31 mouse cellular contexts compared by ENCODE assay signal in genomic region chr19:44257377-44257966, GRCm38 (mm10). TPM values are rescaled to one million over a fixed set of nuclear protein-coding genes. Genes with fewer than 3 reads are reported as not detected.
"Had no signal": no experiment of that assay in that cellular context is flagged by ENCODE, and none has a peak within 500 bp of the region (broad histone marks: within the 10 kb centered on the region; RNA-seq: fewer than 3 reads in every experiment).

No protein-coding gene starts in this region.

- H3K27me3 ChIP-seq: heart, embryonic 12.5 days; hindbrain, embryonic 12.5 days; intestine, embryonic 15.5 days; limb, embryonic 13.5 days; limb, embryonic 15.5 days had no signal

- ATAC-seq: hindbrain, embryonic 16.5 days; intestine, embryonic 15.5 days; intestine, postnatal 0 days; liver, embryonic 12.5 days had no signal

- H3K27ac ChIP-seq: gastrocnemius, adult 2 months; heart, embryonic 10.5 days; hindbrain, embryonic 10.5 days; hindbrain, embryonic 12.5 days; hindbrain, embryonic 14.5 days; intestine, embryonic 15.5 days; kidney, postnatal 0 days; layer of hippocampus, adult 2 months; limb, embryonic 13.5 days; limb, embryonic 15.5 days; liver, embryonic 12.5 days; liver, embryonic 14.5 days had no signal

- DNase-seq: gastrocnemius, adult 2 months; gastrocnemius, postnatal 10 days; gastrocnemius, postnatal 25 days; heart, adult 18-20 months; heart, postnatal 10 days; heart, postnatal 4 days; kidney, adult 18-20 months; kidney, adult 8-10 months; kidney, postnatal 25 days; kidney, postnatal 4 days; layer of hippocampus, postnatal 36 days; left cerebral cortex, postnatal 4 days had no signal

- H3K4me1 ChIP-seq: heart, embryonic 10.5 days; heart, embryonic 12.5 days; hindbrain, embryonic 12.5 days; intestine, embryonic 15.5 days; limb, embryonic 15.5 days had no signal

- H3K4me3 ChIP-seq: gastrocnemius, adult 2 months; heart, embryonic 10.5 days; heart, embryonic 12.5 days; hindbrain, embryonic 10.5 days; hindbrain, embryonic 12.5 days; intestine, embryonic 15.5 days; layer of hippocampus, adult 2 months; limb, embryonic 13.5 days; limb, embryonic 15.5 days; liver, embryonic 12.5 days had no signal

- H3K36me3 ChIP-seq: heart, embryonic 10.5 days; heart, embryonic 12.5 days; hindbrain, embryonic 10.5 days; hindbrain, embryonic 12.5 days; intestine, embryonic 15.5 days; limb, embryonic 13.5 days; limb, embryonic 15.5 days; liver, embryonic 12.5 days had no signal

- H3K4me2 ChIP-seq: heart, embryonic 12.5 days; hindbrain, embryonic 12.5 days; hindbrain, embryonic 14.5 days; intestine, embryonic 15.5 days; limb, embryonic 13.5 days; limb, embryonic 15.5 days; liver, embryonic 12.5 days had no signal

- H3K9me3 ChIP-seq: heart, embryonic 10.5 days; heart, embryonic 12.5 days; hindbrain, embryonic 10.5 days; hindbrain, embryonic 12.5 days; intestine, embryonic 15.5 days; limb, embryonic 13.5 days; limb, embryonic 15.5 days; liver, embryonic 12.5 days had no signal

- H3K9ac ChIP-seq: heart, embryonic 12.5 days; hindbrain, embryonic 12.5 days; hindbrain, embryonic 14.5 days; intestine, embryonic 15.5 days; limb, embryonic 13.5 days; limb, embryonic 15.5 days; liver, embryonic 12.5 days; liver, embryonic 14.5 days had no signal

RNA-seq across cellular contexts. Expression of gene Scd3, which starts 54.4 kb away (rescaled TPM):
- total RNA-seq: gastrocnemius, adult 2 months; gastrocnemius, postnatal 10 days; gastrocnemius, postnatal 25 days; gastrocnemius, postnatal 4 days; granulocyte monocyte progenitor cell, adult 5-6 weeks; heart, adult 18-20 months; heart, postnatal 25 days; heart, postnatal 4 days; liver, adult 2 months had no signal
- polyA plus RNA-seq: heart, embryonic 12.5 days; intestine, postnatal 0 days; limb, embryonic 13.5 days; liver, embryonic 12.5 days; liver, embryonic 14.5 days; liver, embryonic 16.5 days had no signal
